ENCODE assay signal across 8 mouse cellular contexts in genomic region chr6:22356086-22356507, GRCm38 (mm10). TPM values are rescaled to one million over a fixed set of nuclear protein-coding genes. Genes with fewer than 3 reads are reported as not detected.
DNase-seq lines count a peak whose midpoint lies in the region; ATAC-seq and TF ChIP-seq lines count a peak whose summit lies in the region.

TSS of gene Fam3c (minus strand) at chr6:22356243.

- TF ChIP-seq CTCF in heart, postnatal 0 days (IDR thresholded peaks at IDR 0.05; ENCODE audit: low read depth), result peak; percentile 90
- peak; percentile 93 for TF ChIP-seq CTCF in testis, adult 2 months (IDR thresholded peaks at IDR 0.05; ENCODE audit: control insufficient read depth, insufficient read depth, insufficient replicate concordance, low read depth, low read length)

- DNase-seq in CD8-positive naive resting alpha-beta T cell, adult 2 months (ENCODE audit: low read depth in 2 of 2, low spot score in 2 of 2), result peak; percentile 95
- peak; percentile 83 for DNase-seq in c-Kit-positive CD71-positive TER-119-negative erythroid progenitor cells, embryonic 14.5 days (ENCODE audit: low read depth)
- DNase-seq in heart, postnatal 0 days (ENCODE audit: low spot score), result peak; percentile 91
- DNase-seq in kidney, postnatal 4 days, result peak; percentile 97 to 98

- no peak for TF ChIP-seq EP300 in heart, postnatal 0 days (IDR thresholded peaks at IDR 0.05; ENCODE audit: low read depth)

- peaks cover 15% of the 10 kb centered on the region for H3K4me1 ChIP-seq in forebrain, embryonic 12.5 days
- H3K4me1 ChIP-seq in heart, postnatal 0 days (ENCODE audit: control insufficient read depth, insufficient read depth), result 0 out of 2 replicates have a peak, but pooled peaks cover 10% of the 10 kb centered on the region
- peaks cover 20% of the 10 kb centered on the region for H3K4me1 ChIP-seq in liver, embryonic 16.5 days (ENCODE audit: control insufficient read depth, low read depth, low read length)
- H3K4me1 ChIP-seq in neural tube, embryonic 13.5 days (replicated peaks), result peaks cover 17% of the 10 kb centered on the region
- peaks cover 4% of the 10 kb centered on the region for H3K4me1 ChIP-seq in testis, adult 2 months (ENCODE audit: control insufficient read depth, insufficient read depth, low read length)

- H3K27ac ChIP-seq in forebrain, embryonic 12.5 days, result peak within 1 kb of the TSS; percentile 82
- H3K27ac ChIP-seq in heart, postnatal 0 days (ENCODE audit: low read depth), result peak within 1 kb of the TSS; percentile 79
- H3K27ac ChIP-seq in liver, embryonic 16.5 days (ENCODE audit: low read length), result peak within 1 kb of the TSS; percentile 76
- peak within 1 kb of the TSS; percentile 84 for H3K27ac ChIP-seq in neural tube, embryonic 13.5 days (replicated peaks)
- peak within 1 kb of the TSS; percentile 41 for H3K27ac ChIP-seq in testis, adult 2 months (ENCODE audit: control insufficient read depth, insufficient read depth, low read depth, low read length)

- H3K4me3 ChIP-seq in forebrain, embryonic 12.5 days (replicated peaks), result peak within 1 kb of the TSS; percentile 56
- H3K4me3 ChIP-seq in heart, postnatal 0 days (ENCODE audit: low read depth, low read length), result peak within 1 kb of the TSS; percentile 84
- H3K4me3 ChIP-seq in liver, embryonic 16.5 days (ENCODE audit: low read depth, low read length), result peak within 1 kb of the TSS; percentile 74
- peak within 1 kb of the TSS; percentile 70 for H3K4me3 ChIP-seq in neural tube, embryonic 13.5 days
- H3K4me3 ChIP-seq in testis, adult 2 months (ENCODE audit: control insufficient read depth, low read depth, low read length), result peak within 1 kb of the TSS; percentile 91

- 0% methylated on average over 27 of the region's 38 CpGs for WGBS in forebrain, embryonic 12.5 days
- under 1% methylated on average over 37 of the region's 38 CpGs for WGBS in heart, postnatal 0 days
- WGBS in liver, embryonic 16.5 days (ENCODE audit: insufficient replicate concordance), result under 1% methylated on average over 29 of the region's 38 CpGs
- under 1% methylated on average over 37 of the region's 38 CpGs for WGBS in neural tube, embryonic 13.5 days

- peak; percentile 99 for ATAC-seq in forebrain, embryonic 12.5 days (ENCODE audit: low FRiP score)
- peak; percentile 97 for ATAC-seq in heart, postnatal 0 days (ENCODE audit: insufficient read depth, low read depth)
- ATAC-seq in liver, embryonic 16.5 days (ENCODE audit: low read depth), result peak; percentile 91
- ATAC-seq in neural tube, embryonic 13.5 days (ENCODE audit: low read depth), result peak; percentile 97

- TF ChIP-seq POLR2A in testis, adult 2 months (IDR thresholded peaks at IDR 0.05; ENCODE audit: control insufficient read depth, low read depth, low read length), result peak; percentile 59

- H3K9ac ChIP-seq in forebrain, embryonic 12.5 days, result peak within 1 kb of the TSS; percentile 71
- peak within 1 kb of the TSS; percentile 72 for H3K9ac ChIP-seq in heart, postnatal 0 days (replicated peaks; ENCODE audit: low read depth, low read length)
- H3K9ac ChIP-seq in liver, embryonic 16.5 days (ENCODE audit: low read depth, low read length), result peak within 1 kb of the TSS; percentile 74
- H3K9ac ChIP-seq in neural tube, embryonic 13.5 days, result peak within 1 kb of the TSS; percentile 86

- H3K27me3 ChIP-seq in forebrain, embryonic 12.5 days, result no peaks in the 10 kb centered on the region
- no peaks in the 10 kb centered on the region for H3K27me3 ChIP-seq in heart, postnatal 0 days (ENCODE audit: control insufficient read depth, insufficient read depth, low read length)
- no peaks in the 10 kb centered on the region for H3K27me3 ChIP-seq in liver, embryonic 16.5 days (ENCODE audit: control insufficient read depth, insufficient read depth, low read depth, low read length)
- H3K27me3 ChIP-seq in neural tube, embryonic 13.5 days, result no peaks in the 10 kb centered on the region
- H3K27me3 ChIP-seq in testis, adult 2 months (ENCODE audit: control insufficient read depth, insufficient read depth, low read length), result no peaks in the 10 kb centered on the region

- no peaks in the 10 kb centered on the region for H3K9me3 ChIP-seq in forebrain, embryonic 12.5 days
- H3K9me3 ChIP-seq in heart, postnatal 0 days (replicated peaks; ENCODE audit: control insufficient read depth, low read length), result 0 out of 2 replicates have a peak, but pooled peaks cover 4% of the 10 kb centered on the region
- H3K9me3 ChIP-seq in liver, embryonic 16.5 days (replicated peaks; ENCODE audit: control insufficient read depth, low read length), result no peaks in the 10 kb centered on the region
- H3K9me3 ChIP-seq in neural tube, embryonic 13.5 days, result no peaks in the 10 kb centered on the region

- peak within 1 kb of the TSS; percentile 57 for H3K4me2 ChIP-seq in forebrain, embryonic 12.5 days
- H3K4me2 ChIP-seq in heart, postnatal 0 days (ENCODE audit: low read depth, low read length), result peak within 1 kb of the TSS; percentile 61
- peak within 1 kb of the TSS; percentile 76 for H3K4me2 ChIP-seq in liver, embryonic 16.5 days (ENCODE audit: low read depth, low read length)
- H3K4me2 ChIP-seq in neural tube, embryonic 13.5 days, result peak within 1 kb of the TSS; percentile 57

- no peaks in the 10 kb centered on the region for H3K36me3 ChIP-seq in forebrain, embryonic 12.5 days (replicated peaks)
- no peaks in the 10 kb centered on the region for H3K36me3 ChIP-seq in heart, postnatal 0 days (replicated peaks; ENCODE audit: control insufficient read depth, insufficient read depth, low read length)
- no peaks in the 10 kb centered on the region for H3K36me3 ChIP-seq in liver, embryonic 16.5 days (ENCODE audit: control insufficient read depth, insufficient read depth)
- H3K36me3 ChIP-seq in neural tube, embryonic 13.5 days, result no peaks in the 10 kb centered on the region
- H3K36me3 ChIP-seq in testis, adult 2 months (ENCODE audit: control insufficient read depth, insufficient read depth, low read length), result no peaks in the 10 kb centered on the region

RNA-seq across cellular contexts. Expression of gene Fam3c, which starts in this region (rescaled TPM):
- polyA plus RNA-seq in forebrain, embryonic 12.5 days (2016; fragmentation: Nextera tagmentation; extraction: Ambion mirVana), result 27.6 and 29.1 TPM in 2 replicates
- total RNA-seq in heart, postnatal 0 days (2014; rRNA removed; ENCODE audit: low replicate concordance), result 7.3 and 8.0 TPM in 2 replicates
- polyA plus RNA-seq in heart, postnatal 0 days (2015; fragmentation: Nextera tagmentation; extraction: Ambion mirVana), result 27.9 and 28.8 TPM in 2 replicates
- 18.5 and 19.9 TPM in 2 replicates for polyA plus RNA-seq in liver, embryonic 16.5 days (2015; fragmentation: Nextera tagmentation; extraction: Ambion mirVana)
- polyA plus RNA-seq in neural tube, embryonic 13.5 days (2015; fragmentation: Nextera tagmentation; extraction: Ambion mirVana), result 44.1 and 47.8 TPM in 2 replicates
- 3.1 TPM in 2 replicates for polyA plus RNA-seq in testis, adult 2 months (2012; rRNA removed)

Comparison
In these comparisons a context has a peak if more than half of its experiments do, and no peak if none do; other contexts are left out.
1. Peak in every context shown above with its lines: DNase-seq, ATAC-seq, H3K4me3 ChIP-seq and H3K27ac ChIP-seq.